Mouse (Mus musculus) stomach, postnatal 0 days (tissue): Measurements from ENCODE around the gene Fam122c.

Experiments used
- CTCF ChIP-seq: IDR thresholded peaks from 2 replicates; pipeline ENCODE4 v1.5.1; 2016; ENCODE audit warnings: antibody characterized with exemption, low read depth, mild to moderate bottlenecking, moderate library complexity
- EP300 ChIP-seq: optimal IDR thresholded peaks from 2 replicates; pipeline ENCODE3; 2016; ENCODE audit warnings: antibody characterized with exemption

GRCm38 (mm10) chrX:53270063-53270432, 3.2 kb upstream of the Fam122c start:
- TF ChIP-seq CTCF (no peak), EP300 (no peak)
